Mouse (Mus musculus) lung, adult 2 months (tissue): ENCODE results near the gene Pum1.

ENCODE experiments used
- CTCF ChIP-seq: fragments of 200-500 bp; IDR thresholded peaks from 2 replicates; pipeline ENCODE4 v1.5.1; 2011; ENCODE audit warnings: mild to moderate bottlenecking, low read length, control low read depth; ENCODE audit not compliant: insufficient read depth
- POLR2A ChIP-seq: fragments of 200-500 bp; IDR thresholded peaks from 2 replicates; pipeline ENCODE4 v1.6.1; 2011; ENCODE audit warnings: low read depth, mild to moderate bottlenecking, control low read depth, low read length, borderline replicate concordance; ENCODE audit errors: extremely low read depth

DNA sequence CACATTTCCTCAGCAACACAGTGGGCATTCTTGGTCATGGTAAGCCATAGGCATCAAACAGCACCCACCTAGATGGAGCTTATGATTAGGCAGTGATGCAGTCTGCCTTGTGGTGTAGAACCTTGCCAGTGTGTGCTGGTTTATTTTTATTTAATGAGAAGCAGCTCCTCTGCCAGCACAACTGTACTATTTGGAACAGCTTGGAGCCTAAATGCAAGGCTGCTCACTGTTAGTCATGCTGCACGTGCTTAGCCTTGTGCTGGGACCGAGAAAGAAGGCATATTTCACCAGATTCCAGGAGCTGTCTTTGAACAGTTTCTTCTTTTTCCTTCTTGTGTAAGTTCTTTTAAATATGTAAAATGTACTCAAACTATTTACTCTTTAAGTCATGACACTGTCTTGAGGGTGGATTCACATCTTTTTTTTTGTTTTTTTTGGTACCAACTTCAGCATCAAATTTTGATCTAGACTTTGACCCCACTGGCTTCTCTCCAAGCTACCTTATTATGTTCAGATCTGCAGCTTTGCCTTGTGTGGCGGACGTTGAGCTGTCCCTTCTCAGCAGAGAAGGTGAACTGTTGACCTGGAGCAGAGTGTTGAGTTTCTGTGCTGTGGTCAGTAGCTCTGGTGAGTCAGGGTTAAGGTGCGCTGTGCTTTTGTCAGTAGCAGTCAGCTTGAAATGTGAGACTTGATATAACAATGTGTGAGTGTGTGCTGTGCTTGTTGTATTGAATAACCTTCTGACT lies 82.6 kb downstream of the Pum1 start:
- TF ChIP-seq POLR2A = no peak
- TF ChIP-seq CTCF = no peak
